Mouse (Mus musculus) intestine, embryonic 15.5 days (tissue): Measurements from ENCODE around the gene S100a3. TPM values are rescaled to one million over a fixed set of nuclear protein-coding genes. Genes with fewer than 3 reads are reported as not detected.
A peak's percentile ranks its signal among the peaks of the same experiment; 100 is the strongest.

ENCODE experiments used
- ATAC-seq: fragments of 200-750 bp; cut with Nextera tagmentation; 2 replicates; pipeline ENCODE4 v1.8.0; 2017; ENCODE audit warnings: moderate TSS enrichment, moderate library complexity
- H3K27ac ChIP-seq: fragments of 300-500 bp; sonication (generic); 2 replicates; pipeline ENCODE4 v1.5.1; 2015; ENCODE audit warnings: mild to moderate bottlenecking, inconsistent platforms
- H3K27me3 ChIP-seq: fragments of 300-500 bp; sonication (generic); replicated peaks from 2 replicates; pipeline ENCODE4 v1.6.1; 2015; ENCODE audit warnings: inconsistent platforms
- H3K36me3 ChIP-seq: fragments of 300-500 bp; sonication (generic); 2 replicates; pipeline ENCODE4 v1.6.1; 2015; ENCODE audit warnings: inconsistent platforms
- H3K4me1 ChIP-seq: fragments of 300-500 bp; sonication (generic); replicated peaks from 2 replicates; pipeline ENCODE4 v1.6.1; 2015; ENCODE audit warnings: inconsistent platforms
- H3K4me2 ChIP-seq: fragments of 300-500 bp; sonication (generic); replicated peaks from 2 replicates; pipeline ENCODE4 v1.6.1; 2015; ENCODE audit warnings: mild to moderate bottlenecking, inconsistent platforms
- H3K4me3 ChIP-seq: fragments of 300-500 bp; sonication (generic); replicated peaks from 2 replicates; pipeline ENCODE4 v1.5.1; 2015; ENCODE audit warnings: inconsistent platforms
- H3K9ac ChIP-seq: fragments of 300-500 bp; sonication (generic); 2 replicates; pipeline ENCODE4 v1.6.1; 2015; ENCODE audit warnings: inconsistent platforms
- H3K9me3 ChIP-seq: fragments of 300-500 bp; sonication (generic); 2 replicates; pipeline ENCODE4 v1.6.1; 2016; ENCODE audit warnings: inconsistent platforms
- WGBS: fragments of 180-500 bp; shearing (Covaris S2); methylation state at CpG from one replicate; pipeline ENCODE4 v1.1.7; 2015; 5-methylcytosine and 5-hydroxymethylcytosine counted together
- polyA plus RNA-seq: library from polyadenylated mRNA; unstranded; fragments of >200 nt; fragmentation: Nextera tagmentation; extraction: Ambion mirVana; gene quantifications from 2 replicates; pipeline ENCODE4 v1.2.1, GENCODE M21; 2015

The S100a3 gene
- 0.29 and 0.53 TPM in 2 replicates for polyA plus RNA-seq

DNA sequence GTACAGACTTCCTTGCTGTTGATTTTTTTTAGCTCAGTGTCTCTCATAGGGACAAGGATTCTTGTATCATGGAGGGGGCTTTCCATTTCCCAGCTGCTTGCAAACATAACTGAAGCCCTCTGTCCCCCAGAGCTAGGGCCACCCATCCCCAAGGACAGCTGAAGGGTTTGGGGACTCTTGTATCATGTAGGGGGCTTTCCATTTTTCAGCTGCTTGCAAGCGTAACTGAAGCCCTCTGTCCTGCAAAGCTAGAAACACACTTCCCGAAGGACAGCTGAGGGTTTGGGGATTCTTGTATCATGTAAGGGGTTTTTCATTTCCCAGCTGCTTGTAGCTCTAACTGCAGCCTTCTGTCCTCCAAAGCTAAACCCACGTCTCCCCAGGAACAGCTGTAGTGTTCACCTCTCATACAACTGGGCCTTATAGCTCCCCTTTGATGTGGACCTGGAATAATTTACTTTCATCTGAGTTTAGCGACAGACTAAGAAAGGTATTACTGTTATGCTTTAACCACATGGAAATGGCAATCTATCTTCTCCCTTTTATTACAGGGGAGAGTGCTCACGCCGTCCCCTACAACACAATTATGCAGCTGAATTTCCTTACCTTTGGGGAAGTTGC lies at the start of gene S100a3:
Gene S100a3 (plus strand): TSS at position 571 of the 621 bp plus-strand sequence.
- Histone ChIP-seq H3K36me3 (no peaks in the 10 kb centered on the region), H3K4me2 (no peak within 1 kb of the TSS), H3K4me3 (no peak within 1 kb of the TSS), H3K27ac (no peak within 1 kb of the TSS), H3K9ac (no peak within 1 kb of the TSS), H3K27me3 (no peaks in the 10 kb centered on the region), H3K4me1 (no peaks in the 10 kb centered on the region), H3K9me3 (no peaks in the 10 kb centered on the region)
- no peak for ATAC-seq
- 72% methylated on average over 6 of the region's 6 CpGs for WGBS

DNA sequence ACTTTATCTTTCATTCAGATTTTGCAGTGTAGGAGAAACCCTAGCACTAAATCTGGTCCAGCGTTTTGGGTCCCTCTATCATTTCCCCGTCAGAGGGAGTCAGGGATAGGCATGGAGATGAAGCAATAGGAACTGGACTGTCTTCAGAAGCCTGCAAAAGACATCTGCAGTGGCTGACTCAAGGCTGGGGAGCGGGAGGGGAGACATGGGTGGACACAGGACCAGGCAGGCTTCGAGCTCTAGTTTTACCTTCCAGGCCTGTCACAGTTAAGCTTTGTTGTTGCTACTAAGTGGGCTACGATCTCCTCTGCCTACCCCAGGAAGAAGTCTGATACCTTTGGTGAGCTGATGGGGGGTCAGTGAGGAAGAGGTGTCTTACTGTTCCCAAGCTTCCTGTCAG lies 48.1 kb upstream of the S100a3 start:
- Histone ChIP-seq H3K9ac (no peak overlapping the region), H3K27ac (no peak overlapping the region), H3K27me3 (no peaks in the 10 kb centered on the region), H3K36me3 (no peaks in the 10 kb centered on the region), H3K4me2 (no peak overlapping the region), H3K9me3 (no peaks in the 10 kb centered on the region), H3K4me3 (no peak overlapping the region), H3K4me1 (peaks cover 29% of the 10 kb centered on the region)
- ATAC-seq: no peak
- 85% methylated on average over 5 of the region's 5 CpGs for WGBS

DNA sequence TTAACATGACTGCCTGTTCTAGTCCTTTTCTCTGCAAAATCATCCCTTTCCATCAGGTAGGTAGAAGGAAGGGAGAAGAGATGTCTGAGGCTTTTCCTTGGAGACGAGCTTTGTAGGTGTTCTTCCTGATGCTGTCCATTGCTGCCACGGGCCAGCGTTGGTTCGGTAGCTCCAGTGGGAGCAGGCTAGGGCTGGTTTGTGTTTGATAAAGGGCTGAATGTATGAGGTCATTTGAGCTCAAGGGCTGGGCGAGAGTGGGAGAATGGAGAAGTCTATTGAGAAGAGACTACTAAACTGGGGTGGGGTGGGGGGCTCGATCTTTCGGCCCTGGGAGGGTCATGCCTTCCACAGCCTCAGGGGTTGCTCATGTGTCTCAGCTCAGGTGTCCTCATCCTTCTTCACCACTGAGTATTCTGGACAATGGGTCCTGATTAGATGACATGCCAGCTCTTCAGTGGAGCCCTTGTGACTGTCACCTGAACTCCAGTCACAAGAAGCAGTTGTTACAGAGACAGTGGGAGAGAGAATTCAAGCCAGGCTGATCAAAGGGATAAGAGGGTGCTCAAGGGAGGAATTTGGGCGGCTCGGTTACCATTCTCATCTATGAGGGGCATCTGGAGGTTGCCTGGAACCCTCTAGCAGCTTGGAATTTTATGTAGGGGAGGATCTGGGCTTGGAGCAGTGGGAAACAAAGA lies 47.3 kb upstream of the S100a3 start:
- H3K4me3 ChIP-seq: peak overlapping the region; percentile 43; the same call in 1 of the 2 replicates
- WGBS: 77% methylated on average over 9 of the region's 9 CpGs
- no peak overlapping the region for H3K27ac ChIP-seq
- peak overlapping the region; percentile 87 for H3K4me2 ChIP-seq
- ATAC-seq: no peak
- peak overlapping the region; percentile 51; the same call in 1 of the 2 replicates for H3K9ac ChIP-seq
- H3K27me3 ChIP-seq: no peaks in the 10 kb centered on the region
- peaks cover 21% of the 10 kb centered on the region for H3K4me1 ChIP-seq
- no peaks in the 10 kb centered on the region for H3K36me3 ChIP-seq
- no peaks in the 10 kb centered on the region for H3K9me3 ChIP-seq

DNA sequence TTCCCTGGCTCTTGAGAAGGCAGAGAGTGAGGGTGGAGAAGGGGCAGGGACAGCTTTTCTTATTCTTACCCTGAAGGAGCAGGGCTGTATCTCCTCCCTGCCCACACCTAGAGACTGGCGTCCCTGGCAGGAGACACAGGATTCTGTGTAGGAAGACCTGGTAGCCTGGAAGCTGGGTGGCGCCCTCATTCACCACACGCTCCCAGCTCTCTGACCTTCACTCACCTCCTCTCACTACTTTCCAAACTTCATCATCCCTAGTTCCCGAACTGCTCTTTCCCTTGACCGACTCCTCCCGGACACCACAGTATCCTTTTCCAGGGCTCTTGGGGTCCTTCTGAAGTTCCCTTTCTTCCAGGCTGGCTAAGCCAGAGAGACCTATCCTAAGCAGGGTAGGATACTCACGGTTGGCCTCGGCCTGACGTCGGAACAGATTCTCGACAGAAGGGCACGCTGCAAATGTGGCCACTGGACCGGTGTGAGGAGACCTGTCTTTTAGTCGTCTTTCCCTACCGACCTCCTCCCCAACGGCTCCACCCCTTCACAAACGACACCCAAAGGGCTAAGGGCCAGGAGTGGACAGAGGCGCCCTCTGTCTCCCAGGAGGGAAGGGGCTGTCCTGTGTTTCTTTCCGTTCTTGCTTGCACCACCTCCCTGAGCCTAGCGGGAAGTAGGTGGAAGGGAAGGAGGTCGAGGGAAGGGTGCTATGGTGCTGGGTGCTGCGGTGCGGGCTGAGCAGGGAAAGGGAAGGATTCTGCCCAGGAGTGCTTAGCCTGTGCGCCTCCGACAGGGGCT lies 46.4 kb upstream of the S100a3 start, which contains the start of the genes S100a1 and S100a13:
Gene S100a1 (minus strand): TSS at position 597 of the 795 bp plus-strand sequence.
Gene S100a13 (plus strand): TSS at position 640 of the 795 bp plus-strand sequence.
- peak within 1 kb of the TSS; percentile 67 for H3K27ac ChIP-seq

DNA sequence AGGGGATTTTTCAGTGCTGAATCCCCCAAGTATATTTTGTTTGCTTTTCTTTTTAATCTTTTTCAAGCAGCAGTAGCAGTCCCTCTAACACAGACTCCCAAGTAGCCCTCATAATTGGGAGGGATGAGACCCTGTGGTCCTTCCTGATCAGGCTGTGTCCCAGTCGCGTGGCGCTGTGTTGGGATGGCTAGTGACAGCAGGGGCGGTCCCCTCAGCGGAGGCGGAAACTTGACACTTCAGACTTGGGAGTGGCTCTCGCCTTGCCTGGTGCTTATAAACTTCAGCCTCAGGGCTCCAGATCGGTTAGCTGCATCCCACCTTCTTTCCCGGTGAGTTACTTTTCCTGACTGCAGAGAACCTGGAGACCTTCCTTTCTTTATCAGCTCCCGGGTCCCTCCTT lies 45.7 kb upstream of the S100a3 start:
- Histone ChIP-seq H3K9me3 (no peaks in the 10 kb centered on the region), H3K9ac (peak overlapping the region; percentile 51), H3K27me3 (no peaks in the 10 kb centered on the region), H3K36me3 (no peaks in the 10 kb centered on the region), H3K4me2 (peak overlapping the region; percentile 87), H3K4me3 (peak overlapping the region; percentile 43), H3K4me1 (peaks cover 19% of the 10 kb centered on the region), H3K27ac (peak overlapping the region; percentile 67)
- 0% methylated on average over 10 of the region's 10 CpGs for WGBS
- peak; percentile 88 for ATAC-seq

More for the DNA sequence above, 46.4 kb upstream of the S100a3 start, which contains the start of the genes S100a1 and S100a13:
- Histone ChIP-seq H3K4me2 (peak within 1 kb of the TSS; percentile 87), H3K9me3 (no peaks in the 10 kb centered on the region), H3K4me1 (peaks cover 19% of the 10 kb centered on the region), H3K36me3 (no peaks in the 10 kb centered on the region), H3K27me3 (no peaks in the 10 kb centered on the region), H3K4me3 (peak within 1 kb of the TSS; percentile 43), H3K9ac (peak within 1 kb of the TSS; percentile 51)
- ATAC-seq: peak; percentile 74
- 4% methylated on average over 25 of the region's 25 CpGs for whole genome bisulfite sequencing

DNA sequence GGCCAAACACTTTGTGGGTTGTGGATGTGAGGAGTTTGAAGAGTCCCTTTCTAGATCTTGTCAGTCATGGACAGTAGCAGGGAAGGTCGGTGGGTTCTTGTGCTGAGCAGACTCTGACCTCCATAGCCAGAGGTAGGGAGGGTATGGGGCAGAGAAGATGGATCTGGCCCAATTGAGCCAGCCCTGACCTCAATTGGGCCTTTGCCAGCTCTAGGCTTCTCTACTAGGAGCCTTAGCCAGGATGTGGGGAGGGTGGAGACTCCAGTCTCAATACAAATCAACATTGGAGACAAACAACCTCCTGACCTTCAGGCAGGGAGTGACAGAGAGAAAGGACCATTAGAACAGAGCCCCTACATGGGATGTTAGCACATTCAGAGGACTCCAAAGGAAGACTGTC lies 45.1 kb upstream of the S100a3 start:
- WGBS: 29% methylated on average over 1 of the region's 1 CpGs
- H3K4me2 ChIP-seq: peak overlapping the region; percentile 87
- peak overlapping the region; percentile 51; the same call in 1 of the 2 replicates for H3K9ac ChIP-seq
- H3K4me1 ChIP-seq: peaks cover 19% of the 10 kb centered on the region
- H3K36me3 ChIP-seq: no peaks in the 10 kb centered on the region
- H3K27me3 ChIP-seq: no peaks in the 10 kb centered on the region
- H3K27ac ChIP-seq: no peak overlapping the region; the same call in 1 of the 2 replicates
- H3K4me3 ChIP-seq: peak overlapping the region; percentile 43
- peak; percentile 18 for ATAC-seq
- H3K9me3 ChIP-seq: no peaks in the 10 kb centered on the region

DNA sequence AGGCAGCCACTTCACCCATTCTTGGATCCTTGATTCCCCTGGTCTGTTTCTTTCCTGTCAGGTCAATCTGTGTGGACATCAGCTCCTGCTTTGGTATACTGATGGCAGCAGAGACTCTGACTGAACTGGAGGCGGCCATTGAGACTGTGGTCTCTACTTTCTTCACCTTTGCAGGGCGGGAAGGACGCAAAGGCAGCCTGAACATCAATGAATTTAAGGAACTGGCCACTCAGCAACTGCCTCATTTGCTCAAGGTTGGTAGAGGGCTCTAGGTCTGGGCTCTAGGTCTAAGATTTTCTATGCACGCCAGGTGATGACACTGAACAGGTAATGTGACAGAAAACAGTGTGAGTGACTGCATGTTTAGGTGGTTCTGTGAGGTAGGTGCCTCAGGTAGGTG lies 44.6 kb upstream of the S100a3 start:
- H3K4me1 ChIP-seq: peaks cover 19% of the 10 kb centered on the region
- no peaks in the 10 kb centered on the region for H3K9me3 ChIP-seq
- no peak overlapping the region for H3K9ac ChIP-seq
- H3K4me3 ChIP-seq: no peak overlapping the region
- H3K27ac ChIP-seq: no peak overlapping the region
- no peaks in the 10 kb centered on the region for H3K27me3 ChIP-seq
- 90% methylated on average over 4 of the region's 4 CpGs for WGBS
- H3K4me2 ChIP-seq: peak overlapping the region; percentile 87; the same call in 1 of the 2 replicates
- H3K36me3 ChIP-seq: no peaks in the 10 kb centered on the region
- no peak for ATAC-seq

DNA sequence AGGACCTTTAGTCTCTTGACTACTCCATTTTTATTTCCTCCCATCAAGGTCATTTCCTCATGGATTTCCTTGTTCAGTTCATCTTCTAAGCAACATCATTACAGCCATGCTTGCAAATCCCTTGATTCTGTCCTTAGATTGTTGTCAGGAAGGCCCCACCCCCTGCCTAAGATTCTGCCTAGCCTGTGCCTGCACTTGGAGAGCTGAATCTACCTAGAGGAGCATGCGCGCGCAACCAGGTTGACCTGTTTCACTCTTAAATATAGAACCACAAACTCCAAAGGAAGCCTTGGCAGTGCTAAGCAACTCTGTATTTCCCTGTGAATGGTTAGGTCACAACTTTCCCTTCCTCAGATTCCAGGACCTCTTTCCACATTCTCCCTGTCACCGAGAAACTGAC lies 42.7 kb upstream of the S100a3 start:
- WGBS: 75% methylated on average over 4 of the region's 4 CpGs
- no peaks in the 10 kb centered on the region for H3K36me3 ChIP-seq
- no peak overlapping the region for H3K27ac ChIP-seq
- no peaks in the 10 kb centered on the region for H3K27me3 ChIP-seq
- peaks cover 19% of the 10 kb centered on the region for H3K4me1 ChIP-seq
- no peaks in the 10 kb centered on the region for H3K9me3 ChIP-seq
- H3K9ac ChIP-seq: no peak overlapping the region
- H3K4me2 ChIP-seq: no peak overlapping the region
- no peak for ATAC-seq
- H3K4me3 ChIP-seq: no peak overlapping the region

DNA sequence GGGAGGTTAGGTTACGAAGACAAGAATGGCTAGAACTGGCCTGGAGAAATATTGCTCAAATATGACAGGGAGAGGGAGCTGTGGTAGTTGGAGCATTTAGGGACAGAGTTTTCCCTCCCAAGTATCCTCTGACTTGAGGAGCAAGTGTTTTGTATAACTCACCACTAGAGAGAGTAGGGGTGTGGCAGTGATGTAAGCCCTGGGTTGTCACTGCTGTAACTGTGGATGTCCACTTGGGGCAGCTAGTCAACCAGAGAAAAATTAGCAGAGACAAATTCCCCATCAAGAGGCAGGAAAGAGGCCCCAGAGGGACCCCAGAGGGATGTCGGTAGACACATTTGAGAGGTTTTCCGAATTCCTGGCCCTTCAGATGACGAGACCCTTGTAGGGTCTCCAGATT lies 35.0 kb upstream of the S100a3 start:
- 0 out of 2 replicates have a peak, but pooled peaks have one; percentile 27 for ATAC-seq
- WGBS: 61% methylated on average over 4 of the region's 4 CpGs
- Histone ChIP-seq H3K36me3 (no peaks in the 10 kb centered on the region), H3K9ac (no peak overlapping the region), H3K27me3 (no peaks in the 10 kb centered on the region), H3K4me3 (no peak overlapping the region), H3K4me1 (peaks cover 7% of the 10 kb centered on the region; the same call in 1 of the 2 replicates), H3K9me3 (no peaks in the 10 kb centered on the region), H3K27ac (0 out of 2 replicates have a peak overlapping the region, but pooled peaks have one; percentile 17), H3K4me2 (no peak overlapping the region)

DNA sequence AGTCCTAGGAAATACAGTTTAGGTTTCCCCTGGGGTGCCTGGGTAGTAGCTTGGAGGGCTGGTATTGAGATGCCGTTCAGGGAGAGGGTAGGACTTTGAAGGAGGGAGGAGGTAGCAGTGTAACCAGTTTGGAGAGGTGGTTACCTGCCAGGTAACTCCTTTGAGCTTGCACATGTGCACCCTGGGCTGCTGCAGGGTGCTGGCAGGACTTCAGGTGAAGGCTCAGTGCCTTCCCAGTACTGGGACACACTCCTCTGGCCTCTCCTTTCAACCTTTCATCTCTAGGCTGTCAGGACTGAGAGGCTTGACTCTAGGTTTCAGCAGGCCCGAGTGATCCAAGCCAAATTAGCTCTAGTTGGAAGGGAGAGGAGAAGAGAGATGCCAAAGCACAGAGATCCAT lies 34.3 kb upstream of the S100a3 start:
- no peaks in the 10 kb centered on the region for H3K27me3 ChIP-seq
- H3K4me3 ChIP-seq: no peak overlapping the region
- H3K27ac ChIP-seq: 0 out of 2 replicates have a peak overlapping the region, but pooled peaks have one; percentile 17
- H3K9ac ChIP-seq: no peak overlapping the region
- H3K36me3 ChIP-seq: no peaks in the 10 kb centered on the region
- no peaks in the 10 kb centered on the region for H3K9me3 ChIP-seq
- WGBS: 62% methylated on average over 2 of the region's 2 CpGs
- peak; percentile 36 for ATAC-seq
- H3K4me2 ChIP-seq: no peak overlapping the region
- H3K4me1 ChIP-seq: peaks cover 7% of the 10 kb centered on the region; the same call in 1 of the 2 replicates

DNA sequence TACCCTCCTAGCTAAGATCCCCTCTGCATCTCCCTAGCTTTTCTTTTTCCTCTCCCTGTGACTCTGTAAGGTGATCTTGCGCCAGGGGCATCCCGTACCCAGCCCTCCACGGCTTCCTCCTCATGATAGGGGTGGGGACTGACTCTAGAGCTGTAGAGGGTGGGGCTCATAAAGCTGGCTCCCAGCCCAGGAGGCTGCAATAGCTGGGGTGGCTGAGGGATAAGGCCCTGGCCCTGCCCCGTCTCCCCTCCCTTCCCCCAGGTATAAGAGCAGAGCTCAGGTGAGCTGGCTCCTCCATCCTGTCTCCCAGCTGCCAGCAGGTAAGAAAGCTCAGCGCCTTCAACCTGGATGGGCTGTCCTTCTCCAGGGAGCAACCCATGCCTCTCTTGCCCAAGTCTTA lies 33.8 kb upstream of the S100a3 start, which contains the start of gene S100a14:
Gene S100a14 (plus strand): TSS at position 277 of the 400 bp plus-strand sequence.
- H3K4me3 ChIP-seq: no peak within 1 kb of the TSS
- H3K36me3 ChIP-seq: no peaks in the 10 kb centered on the region
- no peaks in the 10 kb centered on the region for H3K27me3 ChIP-seq
- peak; percentile 98 for ATAC-seq
- peak within 1 kb of the TSS; percentile 27; the same call in 1 of the 2 replicates for H3K4me2 ChIP-seq
- WGBS: 48% methylated on average over 5 of the region's 5 CpGs
- H3K27ac ChIP-seq: 0 out of 2 replicates have a peak within 1 kb of the TSS, but pooled peaks have one; percentile 17
- H3K9me3 ChIP-seq: no peaks in the 10 kb centered on the region
- H3K4me1 ChIP-seq: peaks cover 7% of the 10 kb centered on the region; the same call in 1 of the 2 replicates
- no peak within 1 kb of the TSS for H3K9ac ChIP-seq
